Mouse (Mus musculus) stomach, embryonic 14.5 days (tissue): ENCODE results near the gene Fam72a. TPM values are rescaled to one million over a fixed set of nuclear protein-coding genes. Genes with fewer than 3 reads are reported as not detected.

Experiments
- ATAC-seq: fragments of 200-750 bp; cut with Nextera tagmentation; 2 replicates; pipeline ENCODE4 v1.8.0; 2017; ENCODE audit warnings: low read depth, moderate TSS enrichment; ENCODE audit not compliant: insufficient number of reproducible peaks, insufficient read depth, low FRiP score
- H3K27ac ChIP-seq: fragments of 300-500 bp; sonication (generic); 2 replicates; pipeline ENCODE4 v1.5.1; 2014; ENCODE audit warnings: mild to moderate bottlenecking, low read length, moderate library complexity, mixed read lengths
- H3K27me3 ChIP-seq: fragments of 300-500 bp; sonication (generic); 2 replicates; pipeline ENCODE4 v1.6.1; 2014; ENCODE audit warnings: low read length, control low read depth, mixed read lengths; ENCODE audit not compliant: control insufficient read depth, insufficient read depth
- H3K36me3 ChIP-seq: fragments of 300-500 bp; sonication (generic); 2 replicates; pipeline ENCODE4 v1.6.1; 2014; ENCODE audit warnings: mild to moderate bottlenecking, control low read depth, low read length, moderate library complexity, mixed read lengths; ENCODE audit not compliant: control insufficient read depth, insufficient read depth
- H3K4me1 ChIP-seq: fragments of 300-500 bp; sonication (generic); 2 replicates; pipeline ENCODE4 v1.6.1; 2014; ENCODE audit warnings: low read length, control low read depth, mixed read lengths; ENCODE audit not compliant: control insufficient read depth, insufficient read depth
- H3K4me2 ChIP-seq: fragments of 300-500 bp; sonication (generic); replicated peaks from 2 replicates; pipeline ENCODE4 v1.6.1; 2014; ENCODE audit warnings: low read depth, low read length, control low read depth
- H3K4me3 ChIP-seq: fragments of 300-500 bp; sonication (generic); 2 replicates; pipeline ENCODE4 v1.5.1; 2014; ENCODE audit warnings: low read depth, low read length, control low read depth
- H3K9ac ChIP-seq: fragments of 300-500 bp; sonication (generic); replicated peaks from 2 replicates; pipeline ENCODE4 v1.6.1; 2014; ENCODE audit warnings: low read depth, mild to moderate bottlenecking, control low read depth, low read length, moderate library complexity, mixed read lengths
- H3K9me3 ChIP-seq: fragments of 300-500 bp; sonication (generic); 2 replicates; pipeline ENCODE4 v1.6.1; 2016; ENCODE audit warnings: low read depth, low read length, control low read depth; ENCODE audit not compliant: control insufficient read depth
- WGBS: fragments of 180-500 bp; shearing (Covaris S2); extraction: QIAGEN DNeasy Blood & Tissue Kit; methylation state at CpG from one replicate; pipeline ENCODE4 v1.1.7; 2014; 5-methylcytosine and 5-hydroxymethylcytosine counted together
- polyA plus RNA-seq: library from polyadenylated mRNA; unstranded; fragments of >200 nt; fragmentation: Nextera tagmentation; extraction: Ambion mirVana; gene quantifications from 2 replicates; pipeline ENCODE4 v1.2.1, GENCODE M21; 2014

Fam72a gene
- 3.1 and 3.2 TPM in 2 replicates for polyA plus RNA-seq

GRCm38 (mm10) chr1:131527281-131528080, at the start of gene Fam72a, which contains the start of gene Srgap2:
Gene Fam72a, plus strand, starts transcription at chr1:131527903.
Gene Srgap2, minus strand, starts transcription at chr1:131527352.
- Histone ChIP-seq H3K4me1 (peaks cover 36% of the 10 kb centered on the region), H3K9me3 (no peaks in the 10 kb centered on the region), H3K4me3 (peak within 1 kb of the TSS; percentile 79), H3K36me3 (no peaks in the 10 kb centered on the region), H3K9ac (peak within 1 kb of the TSS; percentile 78), H3K27ac (peak within 1 kb of the TSS; percentile 96), H3K4me2 (peak within 1 kb of the TSS; percentile 81), H3K27me3 (no peaks in the 10 kb centered on the region)
- ATAC-seq = peak; percentile 95
- under 1% methylated on average over 43 of the region's 44 CpGs for WGBS

DNA sequence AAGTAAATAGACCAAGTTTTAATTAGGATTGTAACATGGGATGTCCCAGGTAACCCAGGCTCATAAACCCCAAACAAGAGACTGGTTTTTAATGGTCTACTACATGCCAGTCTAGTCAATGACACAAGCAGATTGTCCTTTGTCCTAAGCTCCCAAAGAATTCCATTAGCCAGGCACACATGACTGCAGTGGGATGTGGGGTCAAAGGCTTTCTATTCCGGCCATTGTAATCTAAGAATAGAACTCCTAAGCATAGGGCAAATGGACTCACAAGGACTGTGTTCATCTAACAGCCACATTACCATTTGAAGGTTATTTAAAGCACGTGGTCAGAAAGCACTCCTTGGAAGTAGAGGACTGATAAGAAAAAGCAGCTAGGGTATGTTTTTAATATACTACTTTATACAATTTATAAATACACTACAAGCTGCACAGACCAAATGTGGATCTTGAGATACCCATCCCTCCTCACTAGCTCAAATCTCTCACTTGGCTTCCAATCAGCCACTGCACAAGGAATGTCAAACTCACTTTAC, 48.9 kb upstream of the Fam72a start:
- H3K27me3 ChIP-seq = no peaks in the 10 kb centered on the region
- H3K4me2 ChIP-seq = no peak overlapping the region
- H3K9ac ChIP-seq = no peak overlapping the region
- H3K4me3 ChIP-seq = no peak overlapping the region
- ATAC-seq = no peak
- no peaks in the 10 kb centered on the region for H3K36me3 ChIP-seq
- H3K27ac ChIP-seq = no peak overlapping the region
- H3K9me3 ChIP-seq = peaks cover 8% of the 10 kb centered on the region; the same call in 1 of the 2 replicates
- no peaks in the 10 kb centered on the region for H3K4me1 ChIP-seq
- WGBS = 50% methylated on average over 2 of the region's 2 CpGs

- Histone ChIP-seq H3K9ac (no peak overlapping the region), H3K36me3 (no peaks in the 10 kb centered on the region), H3K4me1 (no peaks in the 10 kb centered on the region), H3K4me3 (no peak overlapping the region), H3K27me3 (no peaks in the 10 kb centered on the region), H3K27ac (no peak overlapping the region), H3K9me3 (peaks cover 8% of the 10 kb centered on the region; the same call in 1 of the 2 replicates), H3K4me2 (no peak overlapping the region)
- no peak for ATAC-seq
Measured at GRCm38 (mm10) chr1:131481391-131481790, 46.3 kb upstream of the Fam72a start.

DNA sequence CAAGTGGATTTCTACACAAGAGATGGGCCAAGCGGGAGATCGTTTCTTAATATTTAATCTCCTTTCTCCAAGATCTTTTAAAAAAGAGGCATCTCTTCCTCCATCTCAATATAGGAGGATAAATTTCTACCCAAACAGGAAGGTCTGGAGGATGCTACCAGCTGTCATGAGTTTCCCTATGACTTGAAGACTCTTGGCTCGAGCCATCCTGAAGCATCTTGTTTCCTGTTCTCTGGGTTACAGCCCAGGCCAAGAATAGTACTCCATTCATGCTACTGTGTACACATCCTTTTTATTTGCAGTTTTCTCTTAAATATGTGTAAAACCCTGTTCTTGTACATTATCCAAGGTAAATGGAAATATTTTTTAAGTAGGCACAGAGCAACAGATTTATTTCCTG, 45.5 kb upstream of the Fam72a start:
- Histone ChIP-seq H3K27ac (no peak overlapping the region), H3K4me3 (no peak overlapping the region), H3K4me2 (no peak overlapping the region), H3K4me1 (no peaks in the 10 kb centered on the region), H3K36me3 (no peaks in the 10 kb centered on the region), H3K9me3 (peaks cover 8% of the 10 kb centered on the region; the same call in 1 of the 2 replicates), H3K27me3 (no peaks in the 10 kb centered on the region), H3K9ac (no peak overlapping the region)
- no peak for ATAC-seq
- WGBS = 86% methylated on average over 3 of the region's 3 CpGs

- no peak overlapping the region for H3K27ac ChIP-seq
- no peak overlapping the region for H3K9ac ChIP-seq
- no peak for ATAC-seq
- WGBS = 54% methylated on average over 5 of the region's 5 CpGs
- no peaks in the 10 kb centered on the region for H3K9me3 ChIP-seq
- H3K4me1 ChIP-seq = no peaks in the 10 kb centered on the region
- H3K27me3 ChIP-seq = no peaks in the 10 kb centered on the region
- H3K36me3 ChIP-seq = no peaks in the 10 kb centered on the region
- H3K4me2 ChIP-seq = no peak overlapping the region
- H3K4me3 ChIP-seq = no peak overlapping the region
Measured at GRCm38 (mm10) chr1:131486094-131486850, 41.4 kb upstream of the Fam72a start.

GRCm38 (mm10) chr1:131489312-131489711, 38.4 kb upstream of the Fam72a start:
- Histone ChIP-seq H3K27me3 (no peaks in the 10 kb centered on the region), H3K27ac (no peak overlapping the region), H3K36me3 (no peaks in the 10 kb centered on the region), H3K9me3 (no peaks in the 10 kb centered on the region), H3K9ac (no peak overlapping the region), H3K4me1 (peaks cover 8% of the 10 kb centered on the region), H3K4me3 (no peak overlapping the region), H3K4me2 (no peak overlapping the region)
- 90% methylated on average over 3 of the region's 3 CpGs for WGBS
- ATAC-seq = no peak

DNA sequence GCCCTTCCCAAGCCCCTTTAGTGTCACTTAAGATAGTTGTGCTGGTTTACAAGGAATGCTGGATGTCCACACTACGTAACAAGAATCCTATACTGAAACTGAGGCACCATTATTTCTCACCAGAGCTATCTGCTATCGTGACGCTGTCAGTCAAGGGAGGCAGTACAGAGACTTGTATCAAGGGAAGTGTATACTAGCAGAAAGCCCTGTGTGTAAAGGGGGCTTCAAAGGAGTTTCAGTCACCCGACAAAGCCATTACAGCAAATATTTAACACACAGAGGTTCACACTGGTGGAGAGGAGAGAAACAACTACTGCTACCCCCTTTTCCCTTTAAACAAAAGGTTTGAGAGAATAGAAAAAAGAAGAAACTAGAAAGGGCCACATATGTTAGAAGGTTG, 36.1 kb upstream of the Fam72a start:
- H3K27me3 ChIP-seq = no peaks in the 10 kb centered on the region
- no peak overlapping the region for H3K27ac ChIP-seq
- no peak overlapping the region for H3K4me2 ChIP-seq
- H3K4me1 ChIP-seq = peaks cover 8% of the 10 kb centered on the region
- no peak overlapping the region for H3K9ac ChIP-seq
- no peak for ATAC-seq
- no peaks in the 10 kb centered on the region for H3K36me3 ChIP-seq
- 41% methylated on average over 4 of the region's 4 CpGs for WGBS
- no peak overlapping the region for H3K4me3 ChIP-seq
- no peaks in the 10 kb centered on the region for H3K9me3 ChIP-seq

GRCm38 (mm10) chr1:131492360-131492759, 35.3 kb upstream of the Fam72a start:
- 72% methylated on average over 2 of the region's 2 CpGs for WGBS
- ATAC-seq = no peak
- no peak overlapping the region for H3K9ac ChIP-seq
- H3K4me3 ChIP-seq = no peak overlapping the region
- H3K4me2 ChIP-seq = no peak overlapping the region
- no peaks in the 10 kb centered on the region for H3K36me3 ChIP-seq
- H3K27me3 ChIP-seq = no peaks in the 10 kb centered on the region
- H3K9me3 ChIP-seq = no peaks in the 10 kb centered on the region
- peaks cover 8% of the 10 kb centered on the region for H3K4me1 ChIP-seq
- H3K27ac ChIP-seq = no peak overlapping the region
